Mouse (Mus musculus): Measurements from ENCODE around the gene Rab10.
"Not testable (repeated sequence)": the region's sequence is repeated elsewhere in the genome, so short reads cannot be mapped to it uniquely, and the experiment has no call there.

The Rab10 gene

GRCm38 (mm10) chr12:3297622-3298021 lies 12.1 kb downstream of the Rab10 start:
- DNase-seq (ENCODE audit: extremely low spot score, low read depth, low spot score): not testable (repeated sequence)

- no peak for DNase-seq (ENCODE audit: extremely low spot score, low read depth, low spot score)
Measured at GRCm38 (mm10) chr12:3296056-3296455, 13.7 kb downstream of the Rab10 start.

GRCm38 (mm10) chr12:3291849-3292248 lies 17.9 kb downstream of the Rab10 start:
- no peak for DNase-seq (ENCODE audit: extremely low spot score, low read depth, low spot score)

- no peak for DNase-seq (ENCODE audit: extremely low spot score, low read depth, low spot score)
Measured at GRCm38 (mm10) chr12:3291038-3291437, 18.7 kb downstream of the Rab10 start.

GRCm38 (mm10) chr12:3288440-3288839 lies 21.3 kb downstream of the Rab10 start:
- no peak for DNase-seq (ENCODE audit: extremely low spot score, low read depth, low spot score)

GRCm38 (mm10) chr12:3285919-3286318 lies 23.9 kb downstream of the Rab10 start:
- DNase-seq (ENCODE audit: extremely low spot score, low read depth, low spot score): no peak

GRCm38 (mm10) chr12:3285377-3285776 lies 24.4 kb downstream of the Rab10 start:
- no peak for DNase-seq (ENCODE audit: extremely low spot score, low read depth, low spot score)

- no peak for DNase-seq (ENCODE audit: extremely low spot score, low read depth, low spot score)
Measured at GRCm38 (mm10) chr12:3284463-3284862, 25.3 kb downstream of the Rab10 start.

GRCm38 (mm10) chr12:3283829-3284440 lies 25.8 kb downstream of the Rab10 start:
- no peak for DNase-seq (ENCODE audit: extremely low spot score, low read depth, low spot score)

- DNase-seq (ENCODE audit: extremely low spot score, low read depth, low spot score): no peak
Measured at GRCm38 (mm10) chr12:3282954-3283353, 26.8 kb downstream of the Rab10 start.

- DNase-seq (ENCODE audit: extremely low spot score, low read depth, low spot score): no peak
Measured at GRCm38 (mm10) chr12:3282520-3282919, 27.2 kb downstream of the Rab10 start.

GRCm38 (mm10) chr12:3278880-3279339 lies 30.9 kb downstream of the Rab10 start:
- DNase-seq (ENCODE audit: extremely low spot score, low read depth, low spot score): no peak

GRCm38 (mm10) chr12:3270818-3271217 lies 39.0 kb downstream of the Rab10 start:
- no peak for DNase-seq (ENCODE audit: extremely low spot score, low read depth, low spot score)

- no peak for DNase-seq (ENCODE audit: extremely low spot score, low read depth, low spot score)
Measured at GRCm38 (mm10) chr12:3267397-3267796, 42.4 kb downstream of the Rab10 start.

- DNase-seq (ENCODE audit: extremely low spot score, low read depth, low spot score): no peak
Measured at GRCm38 (mm10) chr12:3265188-3265587, 44.6 kb downstream of the Rab10 start.

- DNase-seq (ENCODE audit: extremely low spot score, low read depth, low spot score): no peak
Measured at GRCm38 (mm10) chr12:3264449-3264848, 45.3 kb downstream of the Rab10 start.

GRCm38 (mm10) chr12:3261596-3261995 lies 48.2 kb downstream of the Rab10 start:
- no peak for DNase-seq (ENCODE audit: extremely low spot score, low read depth, low spot score)

GRCm38 (mm10) chr12:3255966-3256365 lies 53.8 kb downstream of the Rab10 start:
- no peak for DNase-seq (ENCODE audit: extremely low spot score, low read depth, low spot score)

- no peak for DNase-seq (ENCODE audit: extremely low spot score, low read depth, low spot score)
Measured at GRCm38 (mm10) chr12:3255435-3255834, 54.3 kb downstream of the Rab10 start.

- DNase-seq (ENCODE audit: extremely low spot score, low read depth, low spot score): no peak
Measured at GRCm38 (mm10) chr12:3253591-3253990, 56.2 kb downstream of the Rab10 start.

GRCm38 (mm10) chr12:3246091-3246490 lies 63.7 kb downstream of the Rab10 start:
- DNase-seq (ENCODE audit: extremely low spot score, low read depth, low spot score): no peak

- no peak for DNase-seq (ENCODE audit: extremely low spot score, low read depth, low spot score)
Measured at GRCm38 (mm10) chr12:3239544-3239943, 70.2 kb downstream of the Rab10 start.

- DNase-seq (ENCODE audit: extremely low spot score, low read depth, low spot score): no peak
Measured at GRCm38 (mm10) chr12:3238361-3239051, 71.3 kb downstream of the Rab10 start.
